Mouse (Mus musculus): ENCODE measurements at regions not wholly inside any gene's neighbourhood (a gene's known extent, or its start where the extent isn't known, plus 50 kb on each side); places are given as distances from the start of the nearest gene placed in this dataset.

DNA sequence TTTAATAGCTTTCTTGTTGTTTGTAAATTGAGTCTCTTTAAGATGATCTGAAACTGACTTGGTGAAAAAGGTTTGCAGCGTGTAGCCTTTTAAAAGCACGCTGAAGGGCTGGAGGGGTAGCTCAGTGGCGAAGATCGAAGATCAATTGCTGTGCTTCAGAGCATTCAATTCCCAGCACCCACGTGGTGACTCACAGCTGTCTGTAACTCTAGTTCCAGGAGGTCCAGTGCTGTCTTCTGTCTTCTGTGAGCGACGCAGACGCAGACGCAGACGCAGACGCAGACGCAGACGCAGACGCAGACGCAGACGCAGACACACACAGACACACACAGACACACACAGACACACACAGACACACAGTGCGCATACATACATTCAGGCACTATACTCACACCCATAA is 99.1 kb upstream of the Map4k3 start:
- no peak for DNase-seq (ENCODE audit: low spot score in 2 of 2)

GRCm38 (mm10) chr17:80825971-80826730 is 97.9 kb upstream of the Map4k3 start:
- DNase-seq (ENCODE audit: low spot score in 2 of 2), result no peak

GRCm38 (mm10) chr17:80825518-80825901 is 97.2 kb upstream of the Map4k3 start:
- no peak for DNase-seq (ENCODE audit: low spot score in 2 of 2)

DNA sequence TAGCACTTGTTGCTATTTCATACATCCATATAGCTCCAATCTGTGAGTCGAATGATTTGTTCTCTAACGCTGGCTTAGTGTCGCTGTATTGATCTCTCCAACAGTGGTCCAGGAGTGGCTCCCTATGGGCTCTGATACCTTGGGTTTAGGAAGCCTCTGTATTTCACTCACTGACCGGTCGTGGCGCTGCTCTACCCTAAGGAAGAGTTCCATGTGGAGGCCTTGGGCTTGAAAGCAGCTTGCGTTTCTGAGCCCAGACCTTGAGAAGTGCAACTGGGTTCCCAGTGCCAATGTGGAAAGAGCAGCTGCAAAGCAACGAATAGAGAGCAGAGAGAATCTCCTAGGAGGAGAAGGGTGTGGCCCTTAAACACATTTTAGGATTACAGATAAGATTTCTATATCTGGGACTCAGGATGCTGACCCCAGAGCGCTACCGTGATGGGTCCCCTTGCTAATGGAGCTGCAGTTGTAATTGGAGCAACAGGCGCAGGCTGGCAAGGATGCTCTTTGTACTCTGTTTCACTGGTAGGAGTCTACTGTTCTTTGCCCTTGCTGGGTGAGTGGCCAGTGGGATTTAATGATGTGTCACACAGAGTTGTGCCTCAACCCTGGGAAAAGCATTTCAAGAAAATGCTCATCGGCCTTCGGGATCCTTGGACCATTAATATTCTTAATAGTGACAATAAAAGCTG is 96.7 kb upstream of the Map4k3 start:
- DNase-seq (ENCODE audit: low spot score in 2 of 2), result no peak

DNA sequence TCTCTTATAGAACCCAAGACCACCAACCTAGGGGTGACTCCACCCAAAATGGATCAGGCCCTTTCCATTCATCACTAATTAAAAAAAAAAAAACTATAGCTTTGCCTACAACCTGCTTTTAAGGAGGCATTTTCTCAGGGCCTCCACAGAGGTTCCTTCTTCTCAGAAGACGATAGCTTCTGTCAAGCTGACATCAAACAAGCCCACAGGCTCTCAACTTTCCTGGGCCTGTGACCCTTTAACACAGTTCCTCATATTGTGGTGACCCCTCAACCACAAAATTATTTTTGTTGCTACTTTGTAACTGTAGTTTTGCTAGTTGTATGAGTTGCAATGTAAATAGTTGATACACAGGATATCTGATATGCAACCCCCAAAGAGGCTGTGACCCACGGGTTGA is 96.0 kb upstream of the Map4k3 start:
- no peak for DNase-seq (ENCODE audit: low spot score in 2 of 2)

GRCm38 (mm10) chr17:80820888-80821287 is 92.6 kb upstream of the Map4k3 start:
- no peak for DNase-seq (ENCODE audit: low spot score in 2 of 2)

DNA sequence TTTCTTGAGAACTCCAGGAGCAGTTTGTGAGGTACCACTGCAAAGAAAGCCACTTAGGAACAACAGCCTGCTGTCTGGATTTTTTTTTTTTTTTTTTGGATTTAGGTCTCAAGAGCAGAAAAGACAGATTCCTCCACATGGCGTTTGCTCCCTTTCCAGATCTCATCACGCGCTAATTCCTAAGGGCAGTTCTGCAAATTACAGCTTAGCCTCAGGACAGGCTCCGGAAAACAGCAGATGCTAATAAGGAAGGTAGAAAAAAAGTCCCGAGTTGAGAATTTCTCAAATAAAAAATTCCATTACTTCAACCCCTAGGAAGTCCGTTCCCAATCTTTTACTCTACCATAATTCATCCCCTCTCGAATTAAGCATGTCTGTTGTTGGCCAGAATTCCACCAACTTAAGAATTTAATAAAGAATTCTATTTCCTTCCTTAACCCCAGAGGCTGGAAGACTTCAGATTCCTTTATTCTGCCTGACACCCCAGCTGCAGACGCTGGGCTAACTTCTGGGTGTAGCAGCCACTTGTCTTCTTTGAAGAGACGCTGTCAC is 90.3 kb upstream of the Map4k3 start:
- no peak for DNase-seq (ENCODE audit: low spot score in 2 of 2)

GRCm38 (mm10) chr17:80815747-80816146 is 87.5 kb upstream of the Map4k3 start:
- DNase-seq (ENCODE audit: low spot score in 2 of 2), result peak in 1 of 2 experiments; percentile 74

- no peak for DNase-seq (ENCODE audit: low spot score in 2 of 2)
Observed at GRCm38 (mm10) chr17:80813194-80813593, 84.9 kb upstream of the Map4k3 start.

DNA sequence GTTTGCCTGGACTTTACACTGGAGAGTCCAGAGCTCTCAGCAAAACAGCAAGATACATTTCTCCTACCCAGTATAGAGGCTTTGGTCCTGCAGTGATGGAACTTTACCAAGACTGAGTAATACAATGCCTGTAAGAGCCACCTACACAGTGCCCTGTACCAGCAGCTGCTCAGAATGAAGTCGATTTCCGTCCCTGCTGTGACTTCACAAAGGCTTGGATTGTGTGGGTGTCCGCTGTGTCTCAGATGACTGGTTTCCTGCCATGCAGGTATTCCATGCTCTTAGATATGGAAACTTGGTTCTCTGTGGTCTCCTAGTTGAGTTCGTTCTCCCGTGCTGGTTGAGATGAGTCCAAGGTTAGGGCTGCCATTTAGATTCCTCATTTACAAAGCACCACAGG is 81.0 kb upstream of the Map4k3 start:
- DNase-seq (ENCODE audit: low spot score in 2 of 2), result no peak

DNA sequence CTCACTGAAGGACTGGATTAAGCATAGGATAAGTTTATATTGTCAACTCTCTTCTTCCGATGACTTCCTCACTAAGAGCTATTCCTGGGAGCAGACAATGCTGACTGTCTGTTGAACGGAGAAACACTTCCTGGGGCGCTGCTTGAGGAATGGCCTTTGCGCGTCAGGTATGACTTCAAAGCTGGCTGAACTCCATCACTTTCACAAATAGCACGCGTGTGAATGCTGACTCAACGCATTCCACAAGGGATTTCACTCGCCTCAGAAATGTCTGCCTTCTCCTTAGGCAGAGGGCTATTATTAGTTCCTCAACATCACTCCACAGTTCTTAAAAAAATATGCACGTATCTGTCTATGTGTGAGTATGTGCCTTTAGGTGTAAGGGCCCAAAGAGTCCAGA is 79.8 kb upstream of the Map4k3 start:
- DNase-seq (ENCODE audit: low spot score in 2 of 2), result no peak

DNA sequence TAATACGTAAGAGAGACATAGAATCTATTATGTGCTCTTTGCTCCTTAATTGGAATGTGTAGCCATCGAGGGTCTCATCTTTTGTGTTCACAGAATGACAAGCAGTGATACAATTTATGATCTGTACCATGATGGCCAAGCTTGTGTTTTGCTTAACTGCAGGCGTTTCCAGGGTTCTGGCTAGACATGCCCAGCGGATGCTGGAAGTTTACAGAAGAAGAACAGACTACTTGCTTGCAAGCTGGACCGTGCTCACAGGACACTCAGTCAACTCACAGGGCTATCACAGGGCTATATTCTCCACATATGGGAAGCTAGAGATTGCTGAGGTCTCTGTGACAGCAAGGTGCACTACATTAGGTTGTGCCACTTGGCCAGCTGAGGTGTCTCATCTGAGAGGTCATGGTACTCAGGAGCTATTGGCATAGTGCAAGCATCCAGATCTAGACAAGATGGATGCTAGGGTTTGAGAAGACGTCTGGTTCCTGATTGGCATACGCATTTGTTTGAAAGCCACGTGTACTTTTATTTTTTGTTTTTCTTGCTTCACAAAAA is 75.2 kb upstream of the Map4k3 start:
- no peak for DNase-seq (ENCODE audit: low spot score in 2 of 2)

DNA sequence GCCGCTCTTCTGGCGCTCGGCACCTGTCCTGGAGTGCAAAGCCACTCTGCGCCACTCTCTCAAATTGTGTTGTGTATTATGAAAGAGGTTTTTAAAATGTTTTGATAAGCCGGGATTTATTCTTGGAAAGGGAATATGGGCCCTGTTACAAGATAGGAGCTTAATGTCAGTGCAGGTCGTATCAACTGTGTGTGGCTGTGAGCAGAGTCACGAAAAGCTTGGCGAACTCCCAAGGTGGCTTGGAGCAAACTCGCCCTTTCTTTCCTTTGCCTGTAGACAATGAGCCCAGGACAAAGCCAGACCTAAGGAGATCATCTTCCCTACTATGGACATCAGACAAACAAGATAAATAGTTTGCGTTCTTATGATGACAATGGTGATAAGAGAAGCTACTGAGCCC is 74.3 kb upstream of the Map4k3 start:
- DNase-seq (ENCODE audit: low spot score in 2 of 2), result no peak

GRCm38 (mm10) chr17:80801991-80802390 is 73.7 kb upstream of the Map4k3 start:
- DNase-seq (ENCODE audit: low spot score in 2 of 2), result no peak

- no peak for DNase-seq (ENCODE audit: low spot score in 2 of 2)
Observed at GRCm38 (mm10) chr17:80801451-80801983, 73.2 kb upstream of the Map4k3 start.

- no peak for DNase-seq (ENCODE audit: low spot score in 2 of 2)
Observed at GRCm38 (mm10) chr17:80800877-80801276, 72.6 kb upstream of the Map4k3 start.

DNA sequence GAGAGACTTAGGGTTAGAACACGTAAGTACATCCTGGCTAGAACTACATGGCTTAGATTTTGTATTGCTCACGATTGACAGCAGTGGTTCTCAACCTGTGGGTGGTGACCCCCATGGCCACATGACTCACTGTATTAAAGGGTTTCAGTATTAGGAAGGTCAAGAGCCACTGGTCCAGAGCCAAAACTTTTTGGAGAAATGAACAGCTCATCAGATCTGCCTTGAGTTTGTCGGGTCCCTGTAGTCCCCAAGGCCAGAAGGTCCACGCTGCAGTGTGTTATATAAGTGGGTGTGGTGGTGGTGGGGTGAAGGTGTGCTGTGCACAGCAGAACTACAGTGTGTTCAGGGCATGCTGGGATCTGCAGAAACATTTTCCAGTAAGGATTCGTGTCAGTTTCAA is 72.2 kb upstream of the Map4k3 start:
- no peak for DNase-seq (ENCODE audit: low spot score in 2 of 2)

DNA sequence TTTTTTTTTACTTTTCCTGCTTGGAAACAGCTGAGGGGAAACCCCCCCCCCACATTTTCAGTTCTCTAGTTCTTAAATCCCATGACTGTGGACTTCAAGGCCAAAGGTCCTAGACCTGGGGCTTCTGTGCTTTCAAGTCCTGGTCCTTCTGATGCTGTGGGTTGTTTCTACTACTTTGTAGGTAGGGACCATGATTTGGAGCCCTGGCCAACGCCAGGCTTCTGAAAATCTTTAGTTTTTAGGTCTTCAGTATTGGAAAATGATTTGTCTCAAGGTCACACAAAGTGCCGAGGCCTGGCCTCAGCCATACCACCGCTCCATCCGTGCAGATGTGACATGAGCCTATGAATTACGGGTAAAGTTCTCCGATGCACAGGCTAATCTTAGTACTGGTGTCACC is 70.8 kb upstream of the Map4k3 start:
- DNase-seq (ENCODE audit: low spot score in 2 of 2), result no peak

DNA sequence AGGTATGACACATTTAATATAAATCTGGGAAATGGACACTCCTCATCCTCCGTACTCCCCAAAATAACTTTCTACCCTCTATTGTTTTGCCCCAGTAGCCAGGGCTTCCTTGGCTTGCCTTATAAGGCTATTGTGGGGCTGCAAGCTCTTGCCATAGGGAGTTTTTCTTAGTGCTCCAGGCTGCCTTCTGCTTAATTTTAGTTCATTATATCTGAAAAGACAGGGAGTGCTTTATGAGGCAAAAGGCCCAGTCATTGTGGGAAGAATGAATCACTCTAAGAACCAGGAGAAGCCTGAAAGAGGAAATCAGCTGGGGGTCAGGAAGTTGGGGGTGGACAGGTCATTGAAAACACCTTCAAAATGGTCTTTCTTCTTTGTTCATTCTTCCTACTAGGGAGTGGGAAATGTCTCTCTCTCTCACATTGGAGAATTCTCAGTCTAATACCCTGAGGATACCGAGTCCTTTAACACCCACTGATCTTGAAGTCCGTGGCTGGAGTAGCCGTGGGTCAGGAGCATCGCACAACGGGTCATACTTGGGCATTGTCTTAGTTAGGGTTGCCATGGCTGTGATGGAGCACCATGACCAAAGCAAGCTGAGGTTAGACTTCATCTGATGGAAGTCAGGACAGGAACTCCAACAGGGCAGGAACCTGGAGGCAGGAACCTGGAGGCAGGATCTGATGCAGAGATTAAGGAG is 70.1 kb upstream of the Map4k3 start:
- no peak for DNase-seq (ENCODE audit: low spot score in 2 of 2)

DNA sequence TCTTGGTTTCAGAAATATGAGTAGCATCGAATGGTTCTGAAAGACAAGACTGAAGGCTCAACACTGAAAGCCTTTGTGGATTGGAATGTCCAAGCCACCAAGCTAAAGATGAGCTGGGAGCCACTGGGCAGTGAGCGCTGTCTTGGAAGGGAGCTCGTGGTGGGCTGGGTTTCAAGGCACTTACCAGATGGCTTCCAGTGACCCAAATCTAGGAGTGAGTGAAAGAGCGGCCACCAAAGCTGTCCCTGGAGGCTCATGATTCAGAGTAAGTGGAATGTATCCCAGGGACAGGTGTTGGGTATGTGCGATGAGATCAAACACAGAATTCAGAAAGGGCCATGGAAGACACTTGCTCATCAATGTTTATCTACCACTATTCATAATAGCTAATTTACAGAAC is 68.5 kb upstream of the Map4k3 start:
- DNase-seq (ENCODE audit: low spot score in 2 of 2), result no peak

GRCm38 (mm10) chr17:80796386-80796785 is 68.1 kb upstream of the Map4k3 start:
- DNase-seq (ENCODE audit: low spot score in 2 of 2), result no peak
